Mouse (Mus musculus) liver, postnatal 0 days (tissue): ENCODE data around the gene Usp17la.

Source experiments
- CTCF ChIP-seq: sonication (generic); IDR thresholded peaks from 2 replicates; pipeline ENCODE4 v1.5.1; 2016; ENCODE audit warnings: antibody characterized with exemption, low read depth
- EP300 ChIP-seq: IDR thresholded peaks from 2 replicates; pipeline ENCODE4 v1.6.1; 2016; ENCODE audit warnings: antibody characterized with exemption, low read depth, mild to moderate bottlenecking

DNA sequence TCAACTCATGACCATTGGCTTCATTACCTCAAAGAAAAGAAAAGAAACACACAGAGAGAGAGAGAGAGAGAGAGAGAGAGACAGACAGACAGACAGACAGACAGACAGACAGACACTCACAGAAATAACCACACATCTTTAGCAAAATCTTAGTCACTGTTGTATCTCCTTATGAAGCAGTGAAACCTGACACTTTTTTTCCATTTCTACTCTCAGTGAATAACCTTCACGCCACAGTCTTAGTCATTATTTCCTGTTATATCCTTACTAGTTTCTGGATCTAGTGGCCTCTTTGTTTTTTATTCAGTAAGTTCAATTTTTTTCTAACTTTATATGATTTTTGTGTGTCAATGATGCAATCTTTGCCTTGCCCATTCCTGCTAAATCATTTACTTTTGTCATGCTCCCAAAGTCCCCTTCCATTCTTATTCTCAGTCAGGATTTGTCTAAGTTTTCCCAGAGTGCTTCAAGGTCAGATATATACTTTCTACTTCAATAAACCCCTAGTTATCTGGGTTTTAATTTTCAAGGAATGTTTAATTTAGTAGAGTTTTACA is 13.0 kb upstream of the Usp17la start:
- no peak for TF ChIP-seq CTCF
- TF ChIP-seq EP300: no peak
